Comparison of ENCODE assay signal across 25 mouse cellular contexts in genomic region chrX:133913006-133913405, GRCm38 (mm10). TPM values are rescaled to one million over a fixed set of nuclear protein-coding genes. Genes with fewer than 3 reads are reported as not detected.
"Had no signal": no experiment of that assay in that cellular context is flagged by ENCODE, and none has a peak within 500 bp of the region (broad histone marks: within the 10 kb centered on the region; RNA-seq: fewer than 3 reads in every experiment).

No protein-coding gene starts in this region.

- DNase-seq: gastrocnemius, postnatal 14 days; gastrocnemius, postnatal 36 days; heart, adult 2 months; heart, postnatal 10 days; heart, postnatal 4 days; kidney, adult 18-20 months; kidney, adult 8-10 months; kidney, postnatal 10 days; kidney, postnatal 25 days; kidney, postnatal 4 days; left cerebral cortex, postnatal 4 days had no signal

- H3K36me3 ChIP-seq: heart, embryonic 10.5 days; heart, embryonic 12.5 days; hindbrain, embryonic 10.5 days; hindbrain, embryonic 12.5 days; intestine, embryonic 15.5 days; limb, embryonic 13.5 days; limb, embryonic 15.5 days; liver, embryonic 12.5 days had no signal

- H3K9ac ChIP-seq: heart, embryonic 12.5 days; hindbrain, embryonic 12.5 days; hindbrain, embryonic 14.5 days; intestine, embryonic 15.5 days; limb, embryonic 13.5 days; limb, embryonic 15.5 days; liver, embryonic 12.5 days; liver, embryonic 14.5 days had no signal

- H3K9me3 ChIP-seq: heart, embryonic 10.5 days; heart, embryonic 12.5 days; hindbrain, embryonic 10.5 days; hindbrain, embryonic 12.5 days; intestine, embryonic 15.5 days; limb, embryonic 13.5 days; limb, embryonic 15.5 days; liver, embryonic 12.5 days had no signal

- H3K27me3 ChIP-seq: heart, embryonic 12.5 days; hindbrain, embryonic 12.5 days; intestine, embryonic 15.5 days had no signal

- H3K4me2 ChIP-seq: heart, embryonic 12.5 days; hindbrain, embryonic 12.5 days; hindbrain, embryonic 14.5 days; intestine, embryonic 15.5 days; limb, embryonic 13.5 days; limb, embryonic 15.5 days; liver, embryonic 12.5 days had no signal

- H3K4me3 ChIP-seq: heart, adult 2 months; heart, embryonic 10.5 days; heart, embryonic 12.5 days; hindbrain, embryonic 10.5 days; hindbrain, embryonic 12.5 days; intestine, embryonic 15.5 days; layer of hippocampus, adult 2 months; limb, embryonic 13.5 days; limb, embryonic 15.5 days; liver, embryonic 12.5 days had no signal

- H3K4me1 ChIP-seq: heart, embryonic 10.5 days; hindbrain, embryonic 10.5 days; hindbrain, embryonic 12.5 days; intestine, embryonic 15.5 days; liver, embryonic 12.5 days had no signal

- ATAC-seq: hindbrain, embryonic 16.5 days; inflammation-experienced regulatory T-cells, adult 6 months; intestine, embryonic 15.5 days; intestine, postnatal 0 days; liver, embryonic 12.5 days had no signal

- H3K27ac ChIP-seq: heart, adult 2 months; heart, embryonic 10.5 days; hindbrain, embryonic 10.5 days; hindbrain, embryonic 12.5 days; hindbrain, embryonic 14.5 days; intestine, embryonic 15.5 days; layer of hippocampus, adult 2 months; limb, embryonic 13.5 days; liver, embryonic 12.5 days; liver, embryonic 14.5 days had no signal

RNA-seq across cellular contexts. Expression of gene Srpx2, which starts 4.8 kb away (rescaled TPM):
- polyA plus RNA-seq: inflammation-experienced regulatory T-cells, adult 6 months had no signal
